Mouse (Mus musculus): ENCODE results near the gene 1700113H08Rik.

- no peak for TF ChIP-seq CTCF (conservative IDR thresholded peaks at IDR 0.05; ENCODE audit: insufficient read depth, insufficient read length, low read depth, low read length)
- no peak for TF ChIP-seq POLR2A (IDR thresholded peaks at IDR 0.05; ENCODE audit: low read depth, low read length)
Observed at GRCm38 (mm10) chr10:87101951-87102320, 44.1 kb downstream of the 1700113H08Rik start.
